Mouse (Mus musculus) heart, embryonic 16.5 days (tissue): ENCODE data around the gene Gm4788. TPM values are rescaled to one million over a fixed set of nuclear protein-coding genes. Genes with fewer than 3 reads are reported as not detected.
"Not testable (repeated sequence)": the region's sequence is repeated elsewhere in the genome, so short reads cannot be mapped to it uniquely, and the experiment has no call there.

Experiments used
- ATAC-seq: fragments of 200-750 bp; cut with Nextera tagmentation; replicated peaks from 2 replicates; pipeline ENCODE4 v1.8.0; 2017; ENCODE audit warnings: moderate number of reproducible peaks; ENCODE audit not compliant: insufficient read depth, low FRiP score; ENCODE audit errors: extremely low read depth
- H3K27ac ChIP-seq: fragments of 300-500 bp; sonication (generic); 2 replicates; pipeline ENCODE4 v1.5.1; 2014; ENCODE audit warnings: mild to moderate bottlenecking, low read length, control low read depth, moderate library complexity
- H3K27me3 ChIP-seq: fragments of 300-500 bp; sonication (generic); 2 replicates; pipeline ENCODE4 v1.6.1; 2014; ENCODE audit warnings: low read length, mixed read lengths; ENCODE audit not compliant: control insufficient read depth, insufficient read depth
- H3K36me3 ChIP-seq: fragments of 300-500 bp; sonication (generic); 2 replicates; pipeline ENCODE4 v1.6.1; 2014; ENCODE audit not compliant: control insufficient read depth, insufficient read depth
- H3K4me1 ChIP-seq: fragments of 300-500 bp; sonication (generic); 2 replicates; pipeline ENCODE4 v1.6.1; 2014; ENCODE audit warnings: low read length, mixed read lengths; ENCODE audit not compliant: control insufficient read depth, insufficient read depth
- H3K4me2 ChIP-seq: fragments of 300-500 bp; sonication (generic); 2 replicates; pipeline ENCODE4 v1.6.1; 2014; ENCODE audit warnings: low read depth, mild to moderate bottlenecking, control low read depth, low read length
- H3K4me3 ChIP-seq: fragments of 300-500 bp; sonication (generic); 2 replicates; pipeline ENCODE4 v1.5.1; 2014; ENCODE audit warnings: mild to moderate bottlenecking, control low read depth, low read length
- H3K9ac ChIP-seq: fragments of 300-500 bp; sonication (generic); 2 replicates; pipeline ENCODE4 v1.6.1; 2014; ENCODE audit warnings: low read length, control low read depth
- H3K9me3 ChIP-seq: fragments of 300-500 bp; sonication (generic); replicated peaks from 2 replicates; pipeline ENCODE4 v1.6.1; 2016; ENCODE audit warnings: low read length; ENCODE audit not compliant: control insufficient read depth
- WGBS: fragments of 180-500 bp; shearing (Covaris S2); extraction: QIAGEN DNeasy Blood & Tissue Kit; methylation state at CpG from one replicate; pipeline ENCODE4 v1.1.7; 2014; 5-methylcytosine and 5-hydroxymethylcytosine counted together
- polyA plus RNA-seq: library from polyadenylated mRNA; unstranded; fragments of >200 nt; fragmentation: Nextera tagmentation; extraction: Ambion mirVana; gene quantifications from 2 replicates; pipeline ENCODE4 v1.2.1, GENCODE M21; 2015

Gm4788 gene
- polyA plus RNA-seq, result 0.06 TPM in 1 of 2 replicates, not detected in the other

GRCm38 (mm10) chr1:139781143-139781542 is at the start of gene Gm4788:
Gene Gm4788 (minus strand): TSS chr1:139781243.
- H3K36me3 ChIP-seq, result no peaks in the 10 kb centered on the region
- H3K27me3 ChIP-seq, result no peaks in the 10 kb centered on the region

DNA sequence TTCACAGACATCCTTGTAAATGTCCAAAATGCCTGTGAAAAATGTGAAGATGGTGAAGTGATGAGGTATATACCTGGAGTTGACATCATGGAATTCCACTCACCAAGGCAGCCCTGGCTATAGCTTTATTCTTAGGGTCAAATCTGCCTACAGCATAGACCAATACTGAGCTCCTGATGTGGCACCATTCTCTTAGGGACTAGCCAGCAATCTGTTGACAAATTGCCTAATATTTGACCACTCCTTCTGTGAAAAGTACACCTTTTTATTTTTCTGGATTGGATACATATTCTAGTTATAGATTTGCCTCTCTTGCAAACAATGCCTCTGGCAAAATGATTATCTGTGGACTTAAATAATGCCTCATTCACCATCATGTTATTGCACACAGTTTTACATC is 27.6 kb upstream of the Gm4788 start:
- no peak for ATAC-seq
- no peak overlapping the region for H3K27ac ChIP-seq
- no peaks in the 10 kb centered on the region for H3K36me3 ChIP-seq
- no peak overlapping the region for H3K9ac ChIP-seq
- H3K4me1 ChIP-seq, result no peaks in the 10 kb centered on the region
- no peak overlapping the region for H3K4me3 ChIP-seq
- no peak overlapping the region for H3K4me2 ChIP-seq
- no peaks in the 10 kb centered on the region for H3K27me3 ChIP-seq
- no peaks in the 10 kb centered on the region for H3K9me3 ChIP-seq

More at GRCm38 (mm10) chr1:139781143-139781542, at the start of gene Gm4788:
- no peak within 1 kb of the TSS for H3K27ac ChIP-seq
- H3K9me3 ChIP-seq, result no peaks in the 10 kb centered on the region
- no peaks in the 10 kb centered on the region for H3K4me1 ChIP-seq
- H3K9ac ChIP-seq, result no peak within 1 kb of the TSS
- 96% methylated on average over 1 of the region's 1 CpGs for WGBS
- H3K4me2 ChIP-seq, result no peak within 1 kb of the TSS
- H3K4me3 ChIP-seq, result no peak within 1 kb of the TSS
- no peak for ATAC-seq

GRCm38 (mm10) chr1:139769913-139770312 is 11.1 kb downstream of the Gm4788 start:
- H3K27ac ChIP-seq, H3K9me3 ChIP-seq, ATAC-seq: not testable (repeated sequence)

GRCm38 (mm10) chr1:139716681-139717080 is 64.4 kb downstream of the Gm4788 start:
- not testable (repeated sequence) for H3K36me3 ChIP-seq, H3K4me3 ChIP-seq, H3K9me3 ChIP-seq, H3K27ac ChIP-seq, H3K4me1 ChIP-seq, H3K9ac ChIP-seq, H3K4me2 ChIP-seq, H3K27me3 ChIP-seq, ATAC-seq
- WGBS, result 71% methylated on average over 6 of the region's 22 CpGs

More at GRCm38 (mm10) chr1:139769913-139770312, 11.1 kb downstream of the Gm4788 start:
- not testable (repeated sequence) for H3K9ac ChIP-seq, H3K27me3 ChIP-seq, H3K4me2 ChIP-seq, H3K4me3 ChIP-seq, H3K4me1 ChIP-seq, H3K36me3 ChIP-seq
- WGBS, result 72% methylated on average over 3 of the region's 3 CpGs

DNA sequence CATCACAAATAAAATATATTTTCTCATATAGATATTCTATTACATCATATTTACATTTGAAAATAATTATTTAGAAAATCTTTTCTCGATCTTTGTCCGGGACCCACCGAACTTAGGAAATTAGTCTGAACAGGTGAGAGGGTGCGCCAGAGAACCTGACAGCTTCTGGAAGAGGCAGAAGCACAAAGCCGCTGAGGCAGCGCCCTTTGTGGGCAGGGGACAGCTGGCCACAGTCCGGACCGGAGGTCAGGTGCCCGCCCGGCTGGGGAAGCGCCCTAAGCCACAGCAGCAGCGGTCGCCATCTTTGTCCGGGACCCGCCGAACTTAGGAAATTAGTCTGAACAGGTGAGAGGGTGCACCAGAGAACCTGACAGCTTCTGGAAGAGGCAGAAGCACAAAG is 64.8 kb downstream of the Gm4788 start:
- ATAC-seq, H3K9ac ChIP-seq, H3K4me3 ChIP-seq, H3K4me2 ChIP-seq, H3K36me3 ChIP-seq, H3K27ac ChIP-seq, H3K9me3 ChIP-seq, H3K4me1 ChIP-seq, H3K27me3 ChIP-seq: not testable (repeated sequence)
- 88% methylated on average over 7 of the region's 16 CpGs for WGBS

DNA sequence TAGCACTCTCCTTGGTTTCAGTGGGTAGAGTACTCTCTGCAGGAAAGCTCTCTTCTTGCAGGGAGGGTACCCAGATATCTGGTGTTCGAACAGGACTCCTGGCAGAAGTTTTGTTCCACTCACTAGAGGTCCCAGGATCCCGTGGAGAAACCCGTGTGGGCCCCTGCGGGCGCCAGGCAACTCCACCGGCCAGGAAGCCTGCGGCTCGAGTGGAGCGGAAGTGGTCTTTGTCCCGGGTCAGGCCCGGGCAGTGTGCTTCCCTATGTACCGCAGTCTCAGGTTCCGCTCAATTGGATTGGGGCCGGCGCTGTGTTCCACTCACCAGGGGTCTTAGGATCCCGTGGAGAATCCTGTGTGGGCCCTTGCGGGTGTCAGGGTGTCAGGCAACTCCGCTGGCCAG is 131.1 kb downstream of the Gm4788 start:
- H3K27ac ChIP-seq, H3K4me1 ChIP-seq: not testable (repeated sequence)
- WGBS, result 82% methylated on average over 18 of the region's 18 CpGs

More for the DNA sequence above, 131.1 kb downstream of the Gm4788 start:
- not testable (repeated sequence) for H3K9ac ChIP-seq, H3K27me3 ChIP-seq, ATAC-seq, H3K36me3 ChIP-seq, H3K9me3 ChIP-seq, H3K4me2 ChIP-seq, H3K4me3 ChIP-seq

Other genes with a start within 250 kb of the Gm4788 start
- gene Cfhr1, start 221.0 kb downstream of the Gm4788 start, polyA plus RNA-seq, result not detected in 2 replicates
- 0.09 TPM in 1 of 2 replicates, not detected in the other for gene Cfhr2, start 77.5 kb upstream of the Gm4788 start, polyA plus RNA-seq